Mouse (Mus musculus) midbrain, embryonic 10.5 days (tissue): ENCODE data around the gene Prep. TPM values are rescaled to one million over a fixed set of nuclear protein-coding genes. Genes with fewer than 3 reads are reported as not detected.
"Not testable (repeated sequence)": the region's sequence is repeated elsewhere in the genome, so short reads cannot be mapped to it uniquely, and the experiment has no call there.

Experiments
- DNase-seq: peaks from one replicate; pipeline ENCODE4 v3.0.0-alpha.2; 2017; ENCODE audit warnings: low spot score
- H3K27ac ChIP-seq: fragments of 300-500 bp; sonication (generic); replicated peaks from 2 replicates; pipeline ENCODE4 v1.5.1; 2016; ENCODE audit warnings: mild to moderate bottlenecking
- H3K27me3 ChIP-seq: fragments of 300-500 bp; sonication (generic); 2 replicates; pipeline ENCODE4 v1.6.1; 2016; ENCODE audit warnings: low read depth, mild to moderate bottlenecking; ENCODE audit not compliant: poor library complexity, severe bottlenecking
- H3K36me3 ChIP-seq: fragments of 300-500 bp; sonication (generic); 2 replicates; pipeline ENCODE4 v1.6.1; 2016; ENCODE audit warnings: mild to moderate bottlenecking, moderate library complexity
- H3K4me1 ChIP-seq: fragments of 300-500 bp; sonication (generic); 2 replicates; pipeline ENCODE4 v1.6.1; 2016
- H3K4me3 ChIP-seq: fragments of 300-500 bp; sonication (generic); 2 replicates; pipeline ENCODE4 v1.5.1; 2016; ENCODE audit warnings: mild to moderate bottlenecking, moderate library complexity
- H3K9me3 ChIP-seq: fragments of 300-500 bp; sonication (generic); replicated peaks from 2 replicates; pipeline ENCODE4 v1.6.1; 2016; ENCODE audit warnings: mild to moderate bottlenecking
- WGBS: fragments of 180-500 bp; shearing (Covaris S2); methylation state at CpG from one replicate; pipeline ENCODE4 v1.1.7; 2016; 5-methylcytosine and 5-hydroxymethylcytosine counted together
- polyA plus RNA-seq: library from polyadenylated mRNA; unstranded; fragments of >200 nt; fragmentation: Nextera tagmentation; extraction: Ambion mirVana; gene quantifications from 2 replicates; pipeline ENCODE4 v1.2.1, GENCODE M21; 2016

The Prep gene
- polyA plus RNA-seq, 1 experiment from 2014 or later = 36.6 TPM

DNA sequence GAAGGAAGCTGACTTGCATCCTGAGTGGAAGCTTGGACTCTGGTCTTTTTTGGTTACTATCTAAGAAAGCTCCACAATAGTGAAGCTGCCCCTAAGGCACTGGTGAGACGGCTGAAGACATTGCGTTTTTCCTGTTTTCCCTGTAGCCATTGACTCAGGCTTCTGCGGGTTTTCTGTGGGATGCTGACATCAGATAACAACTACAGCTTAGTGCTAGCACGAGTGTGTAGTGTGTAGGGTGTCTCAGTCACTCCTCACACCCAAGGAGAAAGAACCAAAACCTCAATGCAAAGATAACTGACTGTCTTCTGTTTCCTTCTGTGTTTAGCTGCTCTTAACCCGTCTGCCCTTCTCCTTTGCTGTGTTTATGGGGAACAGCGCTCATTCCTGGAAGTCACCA is 13.5 kb downstream of the Prep start:
- WGBS = 89% methylated on average over 6 of the region's 6 CpGs
- H3K27me3 ChIP-seq = no peaks in the 10 kb centered on the region
- no peak overlapping the region for H3K4me3 ChIP-seq
- H3K27ac ChIP-seq = no peak overlapping the region
- peaks cover 31% of the 10 kb centered on the region for H3K4me1 ChIP-seq
- H3K9me3 ChIP-seq = no peaks in the 10 kb centered on the region
- H3K36me3 ChIP-seq = peaks cover 54% of the 10 kb centered on the region
- no peak for DNase-seq

- peaks cover 42% of the 10 kb centered on the region for H3K36me3 ChIP-seq
- H3K27me3 ChIP-seq = no peaks in the 10 kb centered on the region
- peaks cover 16% of the 10 kb centered on the region for H3K4me1 ChIP-seq
- no peaks in the 10 kb centered on the region for H3K9me3 ChIP-seq
- DNase-seq = no peak
- WGBS = 68% methylated on average over 2 of the region's 2 CpGs
- H3K27ac ChIP-seq = no peak overlapping the region
- no peak overlapping the region for H3K4me3 ChIP-seq
Measured at GRCm38 (mm10) chr10:45082730-45083129, 15.7 kb downstream of the Prep start.

DNA sequence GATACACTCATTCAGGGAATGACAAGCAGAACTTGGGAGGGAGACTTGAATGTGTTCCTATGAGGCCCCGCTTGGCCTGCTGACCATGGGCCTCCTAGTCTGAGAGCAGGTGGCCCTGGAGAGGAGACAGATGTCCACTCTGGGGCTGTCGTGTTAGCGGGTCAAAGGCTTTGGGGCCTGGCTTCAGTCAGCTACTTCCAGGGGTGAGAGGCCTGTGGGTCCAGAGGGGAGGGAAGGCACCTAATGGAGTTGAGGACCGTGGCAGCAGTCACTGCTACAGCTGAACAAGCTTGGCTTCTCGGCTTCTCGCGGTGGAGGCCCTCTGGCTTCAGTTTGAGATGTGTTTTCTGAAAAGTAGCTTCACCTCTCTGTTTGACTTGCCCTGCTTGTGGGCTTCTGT is 17.0 kb downstream of the Prep start:
- Histone ChIP-seq H3K36me3 (peaks cover 45% of the 10 kb centered on the region), H3K4me1 (peaks cover 16% of the 10 kb centered on the region), H3K27ac (peak overlapping the region; percentile 52)
- 48% methylated on average over 7 of the region's 7 CpGs for WGBS
- not testable (repeated sequence) for H3K9me3 ChIP-seq, H3K27me3 ChIP-seq, DNase-seq, H3K4me3 ChIP-seq

- H3K4me3 ChIP-seq = no peak overlapping the region
- H3K4me1 ChIP-seq = peaks cover 16% of the 10 kb centered on the region
- no peak for DNase-seq
- no peaks in the 10 kb centered on the region for H3K27me3 ChIP-seq
- WGBS = 37% methylated on average over 3 of the region's 3 CpGs
- peaks cover 45% of the 10 kb centered on the region for H3K36me3 ChIP-seq
- H3K27ac ChIP-seq = peak overlapping the region; percentile 52
- no peaks in the 10 kb centered on the region for H3K9me3 ChIP-seq
Measured at GRCm38 (mm10) chr10:45084471-45084870, 17.5 kb downstream of the Prep start.

DNA sequence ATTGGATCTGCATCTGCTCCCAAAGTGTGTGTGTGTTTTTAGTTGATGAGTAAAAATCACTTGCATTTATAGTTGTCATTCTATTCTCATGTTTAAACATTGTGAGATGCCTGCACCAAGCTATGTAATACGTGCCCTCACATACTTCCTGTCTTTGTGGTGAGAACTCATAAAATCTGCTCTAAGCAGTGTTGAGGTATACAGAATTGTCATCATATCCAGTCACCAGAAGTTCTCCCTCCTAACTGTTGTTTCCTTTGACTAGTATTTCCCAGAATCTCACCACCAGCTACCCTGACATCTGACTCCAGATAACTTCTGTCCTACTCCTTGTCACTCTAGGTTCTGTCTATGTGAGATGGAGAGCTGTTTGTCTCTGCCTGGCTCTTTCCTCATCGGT is 18.3 kb downstream of the Prep start:
- H3K27ac ChIP-seq = no peak overlapping the region
- H3K27me3 ChIP-seq = no peaks in the 10 kb centered on the region
- peaks cover 40% of the 10 kb centered on the region for H3K36me3 ChIP-seq
- H3K9me3 ChIP-seq = no peaks in the 10 kb centered on the region
- DNase-seq = no peak
- H3K4me1 ChIP-seq = peaks cover 16% of the 10 kb centered on the region
- 92% methylated on average over 2 of the region's 2 CpGs for WGBS
- H3K4me3 ChIP-seq = no peak overlapping the region

DNA sequence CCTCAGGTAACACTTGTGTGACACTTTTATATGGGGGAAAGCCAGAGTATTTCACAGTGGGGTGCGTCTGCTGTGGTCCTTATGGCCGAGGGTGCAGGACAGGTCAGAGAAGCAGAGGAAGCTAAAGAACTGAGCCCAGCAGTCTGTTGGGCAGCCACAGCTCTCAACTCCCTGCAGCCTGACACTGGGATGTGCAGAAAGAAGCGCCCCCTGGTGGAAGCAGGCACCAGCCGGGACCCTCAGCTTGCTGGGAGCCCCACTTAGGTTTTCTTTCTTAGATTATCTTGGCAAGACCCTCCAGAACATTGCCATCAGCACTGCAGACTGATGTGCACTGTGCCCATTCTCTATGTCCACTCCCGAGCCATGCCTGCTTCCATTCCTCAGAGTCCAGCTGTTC is 19.6 kb downstream of the Prep start:
- Histone ChIP-seq H3K27ac (no peak overlapping the region), H3K27me3 (no peaks in the 10 kb centered on the region), H3K4me1 (peaks cover 24% of the 10 kb centered on the region), H3K4me3 (no peak overlapping the region), H3K36me3 (peaks cover 43% of the 10 kb centered on the region), H3K9me3 (no peaks in the 10 kb centered on the region)
- peak; percentile 32 for DNase-seq
- 59% methylated on average over 5 of the region's 5 CpGs for WGBS

GRCm38 (mm10) chr10:45091462-45092079 is 24.6 kb downstream of the Prep start:
- 66% methylated on average over 8 of the region's 8 CpGs for WGBS
- no peak for DNase-seq

DNA sequence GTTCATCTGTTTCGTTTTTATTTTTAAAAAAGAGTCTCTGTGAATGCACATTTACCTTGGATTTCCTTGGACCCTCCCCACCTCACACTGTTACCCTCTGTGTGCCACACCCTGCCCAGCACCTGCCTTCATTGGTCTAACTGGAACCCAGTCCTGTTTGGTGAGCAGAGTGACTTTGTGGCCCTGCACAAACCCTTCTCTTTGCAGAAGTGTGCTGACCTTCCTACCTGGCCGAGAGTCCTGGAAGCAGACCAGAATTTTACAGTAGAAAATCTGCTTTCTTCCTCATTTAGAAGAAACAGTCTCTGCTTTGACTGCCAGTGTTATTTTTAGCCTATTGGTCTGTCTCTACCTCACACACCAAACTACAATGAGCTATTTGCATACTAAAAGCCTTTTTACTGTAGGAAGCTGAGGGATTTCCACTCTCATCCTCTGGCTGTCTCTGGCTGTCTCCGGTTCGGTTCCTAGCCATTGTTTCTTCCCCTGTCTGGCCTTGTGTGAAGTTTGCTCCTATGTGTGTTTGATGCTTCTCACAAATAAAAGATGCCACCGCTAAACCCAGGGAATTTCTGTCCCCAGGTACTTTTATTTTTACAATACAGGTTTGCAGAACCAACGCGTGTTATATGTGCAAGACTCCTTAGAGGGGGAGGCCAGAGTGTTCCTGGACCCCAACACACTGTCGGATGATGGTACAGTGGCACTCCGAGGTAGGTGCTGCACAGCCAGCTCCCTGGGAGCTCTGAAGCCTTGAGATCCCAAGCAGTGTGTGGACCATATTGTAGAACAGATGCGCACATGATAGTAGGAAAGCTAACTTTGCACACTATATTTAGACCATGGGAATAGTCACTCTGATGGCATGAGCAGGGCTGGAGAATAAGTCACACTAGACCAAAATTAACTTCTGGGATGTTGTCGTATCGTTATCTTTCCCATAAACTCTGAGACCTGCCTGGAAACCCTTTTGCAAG is 25.4 kb downstream of the Prep start:
- 84% methylated on average over 12 of the region's 12 CpGs for WGBS
- Histone ChIP-seq H3K27me3 (no peaks in the 10 kb centered on the region), H3K36me3 (peaks cover 80% of the 10 kb centered on the region), H3K27ac (no peak overlapping the region), H3K4me3 (no peak overlapping the region), H3K4me1 (peaks cover 13% of the 10 kb centered on the region), H3K9me3 (no peaks in the 10 kb centered on the region)
- DNase-seq = no peak

More at GRCm38 (mm10) chr10:45091462-45092079, 24.6 kb downstream of the Prep start:
- H3K27ac ChIP-seq = no peak overlapping the region
- peaks cover 13% of the 10 kb centered on the region for H3K4me1 ChIP-seq
- no peaks in the 10 kb centered on the region for H3K27me3 ChIP-seq
- peaks cover 76% of the 10 kb centered on the region for H3K36me3 ChIP-seq
- no peaks in the 10 kb centered on the region for H3K9me3 ChIP-seq
- no peak overlapping the region for H3K4me3 ChIP-seq

GRCm38 (mm10) chr10:45098751-45099150 is 31.7 kb downstream of the Prep start:
- DNase-seq = no peak

DNA sequence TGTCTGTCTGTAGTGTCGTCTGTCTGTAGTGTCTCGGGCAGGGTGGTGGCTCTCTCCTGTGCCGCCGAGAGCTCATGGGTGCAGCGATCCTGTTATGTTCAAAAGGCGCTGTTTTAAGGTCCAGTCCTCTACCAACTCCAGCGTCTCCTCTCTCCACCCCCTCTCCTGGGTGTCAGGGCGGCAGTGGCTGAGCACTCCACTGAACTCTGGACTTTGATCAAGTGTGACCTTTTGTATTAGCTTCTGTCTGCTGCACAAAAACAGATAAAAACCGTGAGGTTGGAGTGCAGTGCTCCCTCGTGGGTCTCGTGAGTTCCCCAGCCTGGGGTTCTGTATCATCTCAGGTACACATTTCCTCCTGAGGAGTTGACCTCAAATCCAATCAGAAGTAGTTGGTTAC is 33.5 kb downstream of the Prep start:
- no peak overlapping the region for H3K4me3 ChIP-seq
- no peaks in the 10 kb centered on the region for H3K9me3 ChIP-seq
- DNase-seq = no peak
- H3K27ac ChIP-seq = no peak overlapping the region
- no peaks in the 10 kb centered on the region for H3K27me3 ChIP-seq
- peaks cover 5% of the 10 kb centered on the region for H3K4me1 ChIP-seq
- peaks cover 77% of the 10 kb centered on the region for H3K36me3 ChIP-seq
- 84% methylated on average over 11 of the region's 11 CpGs for WGBS

More at GRCm38 (mm10) chr10:45098751-45099150, 31.7 kb downstream of the Prep start:
- H3K27me3 ChIP-seq = no peaks in the 10 kb centered on the region
- WGBS = 92% methylated on average over 2 of the region's 2 CpGs
- H3K4me1 ChIP-seq = peaks cover 5% of the 10 kb centered on the region
- H3K36me3 ChIP-seq = peaks cover 84% of the 10 kb centered on the region
- no peaks in the 10 kb centered on the region for H3K9me3 ChIP-seq
- H3K27ac ChIP-seq = no peak overlapping the region
- no peak overlapping the region for H3K4me3 ChIP-seq

- Histone ChIP-seq H3K9me3 (no peaks in the 10 kb centered on the region), H3K4me3 (no peak overlapping the region), H3K36me3 (peaks cover 76% of the 10 kb centered on the region), H3K27me3 (no peaks in the 10 kb centered on the region), H3K4me1 (no peaks in the 10 kb centered on the region), H3K27ac (no peak overlapping the region)
- WGBS = 75% methylated on average over 11 of the region's 11 CpGs
- DNase-seq = peak; percentile 25
Measured at GRCm38 (mm10) chr10:45103184-45103583, 36.2 kb downstream of the Prep start.

DNA sequence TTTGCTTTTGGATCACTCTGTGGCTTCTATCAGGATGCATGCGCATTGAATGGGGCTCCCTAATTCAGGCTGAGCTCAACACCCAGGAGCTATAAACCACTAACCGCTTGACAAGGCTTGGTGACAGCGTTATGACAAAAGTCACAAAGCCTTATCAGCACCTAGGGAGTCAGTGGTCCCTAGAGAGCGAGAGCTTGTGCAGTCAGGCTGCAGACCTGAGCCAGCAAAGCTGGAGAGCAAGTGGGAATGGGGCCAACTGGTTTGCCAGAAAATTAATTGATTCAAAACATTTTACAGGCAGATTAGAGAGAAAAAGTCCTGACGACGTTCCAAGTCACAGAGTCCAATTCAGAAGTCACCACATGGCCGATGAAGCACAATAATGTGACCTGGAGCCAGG is 37.1 kb downstream of the Prep start:
- Histone ChIP-seq H3K9me3 (no peaks in the 10 kb centered on the region), H3K36me3 (peaks cover 76% of the 10 kb centered on the region), H3K27me3 (no peaks in the 10 kb centered on the region), H3K4me1 (no peaks in the 10 kb centered on the region), H3K27ac (0 out of 2 replicates have a peak overlapping the region, but pooled peaks have one; percentile 33), H3K4me3 (no peak overlapping the region)
- DNase-seq = no peak
- 79% methylated on average over 7 of the region's 7 CpGs for WGBS

DNA sequence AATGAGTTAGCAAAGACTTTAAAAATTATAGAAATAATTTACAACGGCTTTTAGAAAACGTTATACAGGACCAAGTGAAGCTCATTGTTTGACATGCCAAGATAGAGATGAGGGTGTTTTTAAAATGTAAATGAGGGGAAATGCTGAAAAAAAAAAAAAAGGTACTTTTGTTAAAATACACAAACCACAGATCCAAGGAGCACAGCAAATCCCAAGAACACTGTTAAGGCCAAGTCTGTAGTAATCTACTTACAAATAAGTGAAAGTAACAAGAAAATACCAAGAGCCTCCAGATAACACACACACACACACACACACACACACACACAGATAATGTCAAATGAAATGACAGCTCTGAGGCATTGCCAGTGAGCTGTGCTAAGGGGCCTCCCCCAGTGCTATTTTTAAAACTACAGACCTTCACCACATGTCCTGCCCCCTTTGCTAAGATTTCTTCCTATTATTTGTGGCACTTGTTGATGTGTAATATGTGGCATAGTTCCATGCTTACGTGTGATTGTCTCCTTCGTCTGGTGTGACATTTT is 37.6 kb downstream of the Prep start:
- Histone ChIP-seq H3K27me3 (no peaks in the 10 kb centered on the region), H3K9me3 (no peaks in the 10 kb centered on the region), H3K4me3 (no peak overlapping the region), H3K36me3 (peaks cover 76% of the 10 kb centered on the region), H3K4me1 (no peaks in the 10 kb centered on the region), H3K27ac (no peak overlapping the region)
- WGBS = 94% methylated on average over 4 of the region's 4 CpGs
- DNase-seq = no peak
